In genomic region chr9:92273956-92274762, GRCm38 (mm10) we compare ENCODE assay signal across 9 mouse cellular contexts. TPM values are rescaled to one million over a fixed set of nuclear protein-coding genes. Genes with fewer than 3 reads are reported as not detected.
A peak's percentile ranks its signal among the peaks of the same experiment; 100 is the strongest.
DNase-seq lines count a peak whose midpoint lies in the region; ATAC-seq and TF ChIP-seq lines count a peak whose summit lies in the region.
"Had no signal": no experiment of that assay in that cellular context is flagged by ENCODE, and none has a peak within 500 bp of the region (broad histone marks: within the 10 kb centered on the region; RNA-seq: fewer than 3 reads in every experiment).

No protein-coding gene starts in this region.

- ATAC-seq in activated CD4-positive, CD25-positive, alpha-beta regulatory T cell, adult 4 months: peak; percentile 96
- ATAC-seq in megakaryocyte progenitor cell, adult 5-6 weeks (replicated peaks; ENCODE audit: poor library complexity): peak; percentile 61

- H3K79me2 ChIP-seq in heart, adult 2 months (replicated peaks; ENCODE audit: control insufficient read depth, insufficient read depth, low read length): no peaks in the 10 kb centered on the region

- H3K27ac ChIP-seq in heart, adult 2 months: peak overlapping the region; percentile 97

- H3K9ac ChIP-seq in heart, adult 2 months (ENCODE audit: low read depth, low read length): no peak overlapping the region

- TF ChIP-seq POLR2A in heart, adult 2 months (IDR thresholded peaks at IDR 0.05; ENCODE audit: insufficient read depth, low read depth, low read length): no peak

- no peak for DNase-seq in heart, adult 2 months
- DNase-seq in heart, postnatal 10 days: no peak
- peak; percentile 94 for DNase-seq in kidney, adult 9 months
- DNase-seq in left cerebral cortex, postnatal 25 days (ENCODE audit: low spot score in 2 of 2): no peak
- no peak for DNase-seq in frontal cortex, postnatal 36 days (ENCODE audit: low spot score in 2 of 2)
- no peak for DNase-seq in cerebellum, adult 9-11 months

- H3K4me1 ChIP-seq in heart, adult 2 months (ENCODE audit: control insufficient read depth, insufficient read depth, low read length): peaks cover 9% of the 10 kb centered on the region

- no peak for TF ChIP-seq CTCF in heart, adult 2 months (IDR thresholded peaks at IDR 0.05)

- no peak for TF ChIP-seq EP300 in heart, adult 2 months (IDR thresholded peaks at IDR 0.05; ENCODE audit: insufficient read depth, low read depth, low read length)

- peaks cover 19% of the 10 kb centered on the region for H3K36me3 ChIP-seq in heart, adult 2 months (ENCODE audit: control insufficient read depth, insufficient read depth, low read length)

- 67% methylated on average over 6 of the region's 6 CpGs for WGBS in heart, adult 2 months

- no peak overlapping the region for H3K4me3 ChIP-seq in heart, adult 2 months

- intact Hi-C loops in heart, adult 2 months (cut with DNase I): loop anchor here (2.0 to 10.0 kb wide), 2 partner anchors 101 to 271 kb away; partner anchors contain the start of gene Plod2
- intact Hi-C loops in heart, postnatal 10 days (cut with DNase I): loop anchor here (10.0 kb wide), 1 partner anchor 181 kb away; the partner anchor contains the start of gene Plscr4
- intact Hi-C loops in left cerebral cortex, postnatal 25 days (cut with DNase I): no loop called here

- H3K27me3 ChIP-seq in heart, adult 2 months (ENCODE audit: control insufficient read depth, insufficient read depth, low read length): no peaks in the 10 kb centered on the region

RNA-seq across cellular contexts. Expression of gene Plscr2, which starts 1.2 kb away (rescaled TPM):
- 10 to 100 TPM; 25.1 to 27.1 TPM for total RNA-seq in heart, adult 2 months (2021)
- polyA plus RNA-seq in heart, adult 2 months (2012; rRNA removed): 12.1 and 21.0 TPM in 2 replicates
- 10 to 100 TPM; 21.5 to 24.8 TPM for total RNA-seq in heart, postnatal 10 days (2021)
- polyA plus RNA-seq in activated CD4-positive, CD25-positive, alpha-beta regulatory T cell, adult 4 months (2017; shearing (Covaris generic)): not detected
- total RNA-seq in megakaryocyte progenitor cell, adult 5-6 weeks (2015): 0.30 TPM in 1 of 2 replicates, not detected in the other
- not detected in 2 replicates for total RNA-seq in megakaryocyte progenitor cell, adult 5-6 weeks (2017)
- 1 to 10 TPM; 1.1 to 3.0 TPM for total RNA-seq in left cerebral cortex, postnatal 25 days (2021)

RNA-seq across cellular contexts. Expression of gene Plscr1, which starts 24.6 kb away (rescaled TPM):
- 10 to 100 TPM; 11.0 to 14.0 TPM for total RNA-seq in heart, adult 2 months (2021)
- 6.1 and 9.9 TPM in 2 replicates for polyA plus RNA-seq in heart, adult 2 months (2012; rRNA removed)
- 10 to 100 TPM; 14.5 to 16.7 TPM for total RNA-seq in heart, postnatal 10 days (2021)
- 10 to 100 TPM; 75.5 to 98.7 TPM for polyA plus RNA-seq in activated CD4-positive, CD25-positive, alpha-beta regulatory T cell, adult 4 months (2017; shearing (Covaris generic))
- 47.3 and 65.8 TPM in 2 replicates for total RNA-seq in megakaryocyte progenitor cell, adult 5-6 weeks (2015)
- 28.2 and 37.0 TPM in 2 replicates for total RNA-seq in megakaryocyte progenitor cell, adult 5-6 weeks (2017)
- total RNA-seq in left cerebral cortex, postnatal 25 days (2021): 1 to 10 TPM; 1.3 to 1.6 TPM

RNA-seq across cellular contexts. Expression of gene 1700057G04Rik, which starts 35.0 kb away (rescaled TPM):
- not detected for total RNA-seq in heart, adult 2 months (2021)
- not detected in 2 replicates for polyA plus RNA-seq in heart, adult 2 months (2012; rRNA removed)
- total RNA-seq in heart, postnatal 10 days (2021): not detected
- not detected for polyA plus RNA-seq in activated CD4-positive, CD25-positive, alpha-beta regulatory T cell, adult 4 months (2017; shearing (Covaris generic))
- not detected in 2 replicates for total RNA-seq in megakaryocyte progenitor cell, adult 5-6 weeks (2015)
- not detected in 2 replicates for total RNA-seq in megakaryocyte progenitor cell, adult 5-6 weeks (2017)
- not detected for total RNA-seq in left cerebral cortex, postnatal 25 days (2021)
- polyA plus RNA-seq: large intestine, adult 2 months had no signal

Comparison
In these comparisons a context has a peak if more than half of its experiments do, and no peak if none do; other contexts are left out.
1. RNA of gene Plscr2, which starts 1.2 kb away (total RNA-seq): 25.1 to 27.1 TPM in heart, adult 2 months and 21.5 to 24.8 TPM in heart, postnatal 10 days; 1.1 to 3.0 TPM in left cerebral cortex, postnatal 25 days and 0.30 TPM in megakaryocyte progenitor cell, adult 5-6 weeks; every median in the first group is over 4 times any median in the second.
2. RNA of gene Plscr1, which starts 24.6 kb away (total RNA-seq): 28.2 to 65.8 TPM in megakaryocyte progenitor cell, adult 5-6 weeks, 14.5 to 16.7 TPM in heart, postnatal 10 days and 11.0 to 14.0 TPM in heart, adult 2 months; 1.3 to 1.6 TPM in left cerebral cortex, postnatal 25 days; every median in the first group is over 4 times any median in the second.